Mouse (Mus musculus) ES-E14 (cell line): ENCODE data around the gene Doxl2.

ENCODE experiments used
- CHD2 ChIP-seq: IDR thresholded peaks from 2 replicates; pipeline ENCODE4 v1.6.1; 2014; ENCODE audit warnings: mild to moderate bottlenecking, low read depth, low read length, inconsistent platforms
- HCFC1 ChIP-seq: IDR thresholded peaks from 2 replicates; pipeline ENCODE4 v1.6.1; 2012; ENCODE audit warnings: low read length, inconsistent platforms, borderline replicate concordance; ENCODE audit not compliant: insufficient read depth
- ZC3H11A ChIP-seq: IDR thresholded peaks from 2 replicates; pipeline ENCODE4 v1.6.1; 2012; ENCODE audit warnings: low read depth, mild to moderate bottlenecking, inconsistent platforms, low read length, borderline replicate concordance
- ZNF384 ChIP-seq: IDR thresholded peaks from 2 replicates; pipeline ENCODE4 v1.6.1; 2012; ENCODE audit warnings: low read depth, low read length, inconsistent platforms

- TF ChIP-seq ZC3H11A (no peak), HCFC1 (no peak), ZNF384 (no peak), CHD2 (no peak)
These were observed 23.4 kb downstream of the Doxl2 start for GRCm38 (mm10) chr6:48998186-48998585.
